Mouse (Mus musculus) forebrain, embryonic 16.5 days (tissue): ENCODE data around the gene 4930447C04Rik. TPM values are rescaled to one million over a fixed set of nuclear protein-coding genes. Genes with fewer than 3 reads are reported as not detected.

ENCODE experiments used
- ATAC-seq: fragments of 200-750 bp; cut with Nextera tagmentation; 2 replicates; pipeline ENCODE4 v1.8.0; 2017; ENCODE audit warnings: mild to moderate bottlenecking, moderate library complexity
- H3K27ac ChIP-seq: fragments of 300-500 bp; sonication (generic); 2 replicates; pipeline ENCODE4 v1.5.1; 2014; ENCODE audit warnings: low read length, control low read depth
- H3K27me3 ChIP-seq: fragments of 300-500 bp; sonication (generic); replicated peaks from 2 replicates; pipeline ENCODE4 v1.6.1; 2014; ENCODE audit warnings: low read length; ENCODE audit not compliant: control insufficient read depth, insufficient read depth
- H3K36me3 ChIP-seq: fragments of 300-500 bp; sonication (generic); 2 replicates; pipeline ENCODE4 v1.6.1; 2014; ENCODE audit not compliant: control insufficient read depth, insufficient read depth
- H3K4me1 ChIP-seq: fragments of 300-500 bp; sonication (generic); replicated peaks from 2 replicates; pipeline ENCODE4 v1.6.1; 2014; ENCODE audit warnings: low read length; ENCODE audit not compliant: control insufficient read depth, insufficient read depth
- H3K4me2 ChIP-seq: fragments of 300-500 bp; sonication (generic); 2 replicates; pipeline ENCODE4 v1.6.1; 2014; ENCODE audit warnings: mild to moderate bottlenecking, low read length, control low read depth
- H3K4me3 ChIP-seq: fragments of 300-500 bp; sonication (generic); replicated peaks from 2 replicates; pipeline ENCODE4 v1.5.1; 2014; ENCODE audit warnings: mild to moderate bottlenecking, low read length, control low read depth
- H3K9ac ChIP-seq: fragments of 300-500 bp; sonication (generic); replicated peaks from 2 replicates; pipeline ENCODE4 v1.6.1; 2014; ENCODE audit warnings: low read depth, low read length, control low read depth
- H3K9me3 ChIP-seq: fragments of 300-500 bp; sonication (generic); 2 replicates; pipeline ENCODE4 v1.6.1; 2016; ENCODE audit warnings: low read length; ENCODE audit not compliant: control insufficient read depth
- WGBS: fragments of 180-500 bp; shearing (Covaris S2); extraction: QIAGEN DNeasy Blood & Tissue Kit; methylation state at CpG from one replicate; pipeline ENCODE4 v1.1.7; 2014; 5-methylcytosine and 5-hydroxymethylcytosine counted together
- polyA plus RNA-seq: library from polyadenylated mRNA; unstranded; fragments of >200 nt; fragmentation: Nextera tagmentation; extraction: Ambion mirVana; gene quantifications from 2 replicates; pipeline ENCODE4 v1.2.1, GENCODE M21; 2015

The 4930447C04Rik gene
- polyA plus RNA-seq, 1 experiment from 2014 or later: 3.4 TPM

- no peaks in the 10 kb centered on the region for H3K9me3 ChIP-seq
- no peak overlapping the region for H3K27ac ChIP-seq
- no peaks in the 10 kb centered on the region for H3K36me3 ChIP-seq
- 7% methylated on average over 10 of the region's 10 CpGs for WGBS
- H3K27me3 ChIP-seq: peaks cover 54% of the 10 kb centered on the region
- H3K9ac ChIP-seq: no peak overlapping the region
- H3K4me3 ChIP-seq: no peak overlapping the region
- H3K4me2 ChIP-seq: no peak overlapping the region
- 0 out of 2 replicates have a peak, but pooled peaks cover 3% of the 10 kb centered on the region for H3K4me1 ChIP-seq
- ATAC-seq: no peak
These were observed 94.6 kb downstream of the 4930447C04Rik start for GRCm38 (mm10) chr12:72845946-72846345.

- 0 out of 2 replicates have a peak, but pooled peaks cover 3% of the 10 kb centered on the region for H3K4me1 ChIP-seq
- H3K4me2 ChIP-seq: peak overlapping the region; percentile 5
- no peak overlapping the region; the same call in 1 of the 2 replicates for H3K9ac ChIP-seq
- ATAC-seq: 0 out of 2 replicates have a peak, but pooled peaks have one; percentile 28
- no peak overlapping the region for H3K4me3 ChIP-seq
- WGBS: 25% methylated on average over 12 of the region's 12 CpGs
- H3K27me3 ChIP-seq: peaks cover 36% of the 10 kb centered on the region
- H3K36me3 ChIP-seq: no peaks in the 10 kb centered on the region
- no peaks in the 10 kb centered on the region for H3K9me3 ChIP-seq
- H3K27ac ChIP-seq: no peak overlapping the region
These were observed 96.5 kb downstream of the 4930447C04Rik start for GRCm38 (mm10) chr12:72843973-72844620.

GRCm38 (mm10) chr12:72843555-72843954 lies 97.0 kb downstream of the 4930447C04Rik start:
- no peak overlapping the region for H3K4me2 ChIP-seq
- 87% methylated on average over 4 of the region's 4 CpGs for WGBS
- H3K9me3 ChIP-seq: no peaks in the 10 kb centered on the region
- peaks cover 35% of the 10 kb centered on the region for H3K27me3 ChIP-seq
- ATAC-seq: no peak
- H3K27ac ChIP-seq: no peak overlapping the region
- H3K4me1 ChIP-seq: 0 out of 2 replicates have a peak, but pooled peaks cover 3% of the 10 kb centered on the region
- no peak overlapping the region for H3K4me3 ChIP-seq
- no peak overlapping the region for H3K9ac ChIP-seq
- no peaks in the 10 kb centered on the region for H3K36me3 ChIP-seq

- Histone ChIP-seq H3K9me3 (no peaks in the 10 kb centered on the region), H3K4me3 (no peak overlapping the region), H3K36me3 (no peaks in the 10 kb centered on the region), H3K4me2 (no peak overlapping the region), H3K27me3 (peaks cover 30% of the 10 kb centered on the region), H3K9ac (no peak overlapping the region), H3K27ac (no peak overlapping the region), H3K4me1 (0 out of 2 replicates have a peak, but pooled peaks cover 3% of the 10 kb centered on the region)
- 94% methylated on average over 4 of the region's 4 CpGs for WGBS
- ATAC-seq: no peak
These were observed 97.4 kb downstream of the 4930447C04Rik start for GRCm38 (mm10) chr12:72843135-72843534.

GRCm38 (mm10) chr12:72841500-72841899 lies 99.1 kb downstream of the 4930447C04Rik start:
- Histone ChIP-seq H3K4me1 (0 out of 2 replicates have a peak, but pooled peaks cover 3% of the 10 kb centered on the region), H3K4me2 (no peak overlapping the region), H3K9me3 (no peaks in the 10 kb centered on the region), H3K27me3 (peaks cover 16% of the 10 kb centered on the region), H3K27ac (no peak overlapping the region), H3K9ac (no peak overlapping the region), H3K4me3 (no peak overlapping the region), H3K36me3 (no peaks in the 10 kb centered on the region)
- WGBS: 92% methylated on average over 1 of the region's 1 CpGs
- ATAC-seq: no peak

- H3K27ac ChIP-seq: no peak overlapping the region
- WGBS: 83% methylated on average over 4 of the region's 4 CpGs
- H3K4me2 ChIP-seq: no peak overlapping the region
- no peak for ATAC-seq
- no peaks in the 10 kb centered on the region for H3K9me3 ChIP-seq
- peaks cover 2% of the 10 kb centered on the region; the same call in 1 of the 2 replicates for H3K4me1 ChIP-seq
- no peak overlapping the region for H3K4me3 ChIP-seq
- no peaks in the 10 kb centered on the region for H3K36me3 ChIP-seq
- peaks cover 9% of the 10 kb centered on the region for H3K27me3 ChIP-seq
- H3K9ac ChIP-seq: no peak overlapping the region
These were observed 103.3 kb downstream of the 4930447C04Rik start for GRCm38 (mm10) chr12:72837302-72837701.

GRCm38 (mm10) chr12:72835518-72836015 lies 105.0 kb downstream of the 4930447C04Rik start:
- Histone ChIP-seq H3K9me3 (no peaks in the 10 kb centered on the region), H3K4me1 (peaks cover 14% of the 10 kb centered on the region), H3K27me3 (peaks cover 11% of the 10 kb centered on the region), H3K4me2 (no peak overlapping the region), H3K9ac (no peak overlapping the region), H3K36me3 (no peaks in the 10 kb centered on the region), H3K4me3 (no peak overlapping the region), H3K27ac (no peak overlapping the region)
- ATAC-seq: no peak
- WGBS: 80% methylated on average over 8 of the region's 8 CpGs

- ATAC-seq: no peak
- no peak overlapping the region for H3K27ac ChIP-seq
- no peaks in the 10 kb centered on the region for H3K9me3 ChIP-seq
- H3K27me3 ChIP-seq: peaks cover 13% of the 10 kb centered on the region
- H3K36me3 ChIP-seq: no peaks in the 10 kb centered on the region
- H3K4me1 ChIP-seq: peaks cover 14% of the 10 kb centered on the region
- no peak overlapping the region for H3K4me2 ChIP-seq
- H3K4me3 ChIP-seq: no peak overlapping the region
- H3K9ac ChIP-seq: no peak overlapping the region
- 76% methylated on average over 14 of the region's 14 CpGs for WGBS
These were observed 105.6 kb downstream of the 4930447C04Rik start for GRCm38 (mm10) chr12:72834773-72835517.

- H3K4me1 ChIP-seq: peaks cover 14% of the 10 kb centered on the region
- peak overlapping the region; percentile 11; the same call in 1 of the 2 replicates for H3K27ac ChIP-seq
- peak overlapping the region; percentile 59 for H3K9ac ChIP-seq
- peak; percentile 90 for ATAC-seq
- no peaks in the 10 kb centered on the region for H3K36me3 ChIP-seq
- H3K9me3 ChIP-seq: no peaks in the 10 kb centered on the region
- H3K27me3 ChIP-seq: peaks cover 15% of the 10 kb centered on the region
- peak overlapping the region; percentile 44 for H3K4me3 ChIP-seq
- 6% methylated on average over 39 of the region's 42 CpGs for WGBS
- H3K4me2 ChIP-seq: peak overlapping the region; percentile 63
These were observed 108.7 kb downstream of the 4930447C04Rik start for GRCm38 (mm10) chr12:72831711-72832432.
